Mouse (Mus musculus) embryonic facial prominence, embryonic 12.5 days (tissue): ENCODE results near the gene Rexo4. TPM values are rescaled to one million over a fixed set of nuclear protein-coding genes. Genes with fewer than 3 reads are reported as not detected.

ENCODE experiments used
- ATAC-seq: fragments of 200-750 bp; cut with Nextera tagmentation; 2 replicates; pipeline ENCODE4 v1.8.0; 2017; ENCODE audit not compliant: insufficient number of reproducible peaks, insufficient read depth, low FRiP score, low TSS enrichment
- H3K27ac ChIP-seq: fragments of 300-500 bp; sonication (generic); 2 replicates; pipeline ENCODE4 v1.5.1; 2016; ENCODE audit warnings: mild to moderate bottlenecking
- H3K27me3 ChIP-seq: fragments of 300-500 bp; sonication (generic); 2 replicates; pipeline ENCODE4 v1.6.1; 2016; ENCODE audit warnings: mild to moderate bottlenecking, moderate library complexity
- H3K36me3 ChIP-seq: fragments of 300-500 bp; sonication (generic); 2 replicates; pipeline ENCODE4 v1.6.1; 2016; ENCODE audit warnings: mild to moderate bottlenecking
- H3K4me1 ChIP-seq: fragments of 300-500 bp; sonication (generic); 2 replicates; pipeline ENCODE4 v1.6.1; 2016
- H3K4me2 ChIP-seq: fragments of 300-500 bp; sonication (generic); replicated peaks from 2 replicates; pipeline ENCODE4 v1.6.1; 2016; ENCODE audit warnings: mild to moderate bottlenecking, moderate library complexity
- H3K4me3 ChIP-seq: fragments of 300-500 bp; sonication (generic); 2 replicates; pipeline ENCODE4 v1.5.1; 2016; ENCODE audit warnings: mild to moderate bottlenecking
- H3K9ac ChIP-seq: fragments of 300-500 bp; sonication (generic); 2 replicates; pipeline ENCODE4 v1.6.1; 2016; ENCODE audit warnings: mild to moderate bottlenecking, moderate library complexity
- H3K9me3 ChIP-seq: fragments of 300-500 bp; sonication (generic); 2 replicates; pipeline ENCODE4 v1.6.1; 2016; ENCODE audit warnings: mild to moderate bottlenecking, moderate library complexity
- WGBS: fragments of 180-500 bp; shearing (Covaris S2); methylation state at CpG from one replicate; pipeline ENCODE4 v1.1.7; 2016; 5-methylcytosine and 5-hydroxymethylcytosine counted together
- polyA plus RNA-seq: library from polyadenylated mRNA; unstranded; fragments of >200 nt; fragmentation: Nextera tagmentation; extraction: Ambion mirVana; gene quantifications from 2 replicates; pipeline ENCODE4 v1.2.1, GENCODE M21; 2016

The Rexo4 gene
- polyA plus RNA-seq, 1 experiment from 2014 or later: 53.5 TPM

GRCm38 (mm10) chr2:26915927-26916728, 48.1 kb downstream of the Rexo4 start, which contains the start of the genes Surf2 and Surf1:
Gene Surf2 (plus strand): TSS chr2:26916367.
Gene Surf1 (minus strand): TSS chr2:26916530.
- peak; percentile 49 for ATAC-seq
- Histone ChIP-seq H3K4me1 (peaks cover 31% of the 10 kb centered on the region), H3K36me3 (peaks cover 63% of the 10 kb centered on the region)

GRCm38 (mm10) chr2:26914148-26914941, 49.8 kb downstream of the Rexo4 start:
- Histone ChIP-seq H3K27me3 (no peaks in the 10 kb centered on the region), H3K27ac (no peak overlapping the region), H3K4me3 (no peak overlapping the region), H3K36me3 (peaks cover 45% of the 10 kb centered on the region), H3K4me2 (peak overlapping the region; percentile 96; the same call in 1 of the 2 replicates), H3K9me3 (no peaks in the 10 kb centered on the region), H3K4me1 (peaks cover 35% of the 10 kb centered on the region), H3K9ac (no peak overlapping the region)
- ATAC-seq: no peak
- WGBS: 61% methylated on average over 8 of the region's 8 CpGs

More at GRCm38 (mm10) chr2:26915927-26916728, 48.1 kb downstream of the Rexo4 start, which contains the start of the genes Surf2 and Surf1:
- WGBS: 2% methylated on average over 47 of the region's 47 CpGs
- Histone ChIP-seq H3K9me3 (no peaks in the 10 kb centered on the region), H3K4me3 (peak within 1 kb of the TSS; percentile 78), H3K9ac (peak within 1 kb of the TSS; percentile 66), H3K4me2 (peak within 1 kb of the TSS; percentile 96), H3K27me3 (no peaks in the 10 kb centered on the region), H3K27ac (peak within 1 kb of the TSS; percentile 65)

- peaks cover 43% of the 10 kb centered on the region for H3K4me1 ChIP-seq
Observed at GRCm38 (mm10) chr2:26913416-26914147, 50.6 kb downstream of the Rexo4 start.

DNA sequence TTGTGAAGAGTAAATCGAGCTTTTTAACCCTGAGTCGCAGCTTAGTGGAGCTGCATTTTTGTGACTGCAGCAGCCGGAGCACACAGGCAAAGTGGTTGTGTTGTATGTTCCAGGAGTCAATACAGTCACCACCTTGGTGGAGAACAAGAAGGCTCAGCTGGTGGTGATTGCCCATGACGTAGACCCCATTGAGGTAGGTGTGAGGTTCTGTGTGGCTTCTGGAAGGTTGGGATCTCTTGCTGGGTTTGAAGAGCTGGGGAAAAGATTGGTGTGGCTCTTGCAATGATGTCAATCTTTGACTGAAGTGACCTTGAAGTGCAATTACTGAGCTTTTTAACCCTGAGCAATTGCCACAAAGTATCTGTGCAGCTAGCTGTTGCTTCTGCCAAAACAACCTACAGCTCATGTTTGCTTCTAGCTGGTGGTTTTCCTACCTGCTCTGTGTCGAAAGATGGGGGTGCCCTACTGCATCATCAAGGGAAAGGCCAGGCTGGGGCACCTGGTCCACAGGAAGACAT, 51.9 kb downstream of the Rexo4 start:
- Histone ChIP-seq H3K36me3 (peaks cover 45% of the 10 kb centered on the region), H3K27ac (no peak overlapping the region), H3K4me2 (peak overlapping the region; percentile 98), H3K4me1 (peaks cover 39% of the 10 kb centered on the region), H3K9me3 (no peaks in the 10 kb centered on the region), H3K9ac (peak overlapping the region; percentile 98), H3K27me3 (no peaks in the 10 kb centered on the region), H3K4me3 (peak overlapping the region; percentile 92)
- 71% methylated on average over 5 of the region's 5 CpGs for WGBS
- no peak for ATAC-seq

More at GRCm38 (mm10) chr2:26913416-26914147, 50.6 kb downstream of the Rexo4 start:
- H3K27ac ChIP-seq: no peak overlapping the region
- no peak for ATAC-seq
- 81% methylated on average over 17 of the region's 17 CpGs for WGBS
- H3K36me3 ChIP-seq: peaks cover 38% of the 10 kb centered on the region
- H3K4me3 ChIP-seq: no peak overlapping the region
- no peaks in the 10 kb centered on the region for H3K27me3 ChIP-seq
- H3K9ac ChIP-seq: no peak overlapping the region
- no peak overlapping the region for H3K4me2 ChIP-seq
- no peaks in the 10 kb centered on the region for H3K9me3 ChIP-seq

GRCm38 (mm10) chr2:26910994-26911765, 53.0 kb downstream of the Rexo4 start:
- Histone ChIP-seq H3K27me3 (no peaks in the 10 kb centered on the region), H3K9ac (peak overlapping the region; percentile 98), H3K4me3 (peak overlapping the region; percentile 92), H3K9me3 (no peaks in the 10 kb centered on the region), H3K27ac (peak overlapping the region; percentile 94), H3K4me1 (peaks cover 33% of the 10 kb centered on the region), H3K36me3 (peaks cover 55% of the 10 kb centered on the region), H3K4me2 (peak overlapping the region; percentile 98)
- WGBS: 2% methylated on average over 37 of the region's 37 CpGs
- 0 out of 2 replicates have a peak, but pooled peaks have one; percentile 10 for ATAC-seq

GRCm38 (mm10) chr2:26910124-26910993, 53.8 kb downstream of the Rexo4 start, which contains the start of the genes Med22 and Rpl7a:
Gene Med22 (minus strand): TSS chr2:26910677.
Gene Rpl7a (plus strand): TSS chr2:26910764.
- no peaks in the 10 kb centered on the region for H3K27me3 ChIP-seq
- ATAC-seq: peak; percentile 65
- peak within 1 kb of the TSS; percentile 98 for H3K9ac ChIP-seq
- H3K36me3 ChIP-seq: peaks cover 64% of the 10 kb centered on the region
- H3K4me3 ChIP-seq: peak within 1 kb of the TSS; percentile 92
- under 1% methylated on average over 74 of the region's 74 CpGs for WGBS
- H3K4me2 ChIP-seq: peak within 1 kb of the TSS; percentile 98
- H3K27ac ChIP-seq: peak within 1 kb of the TSS; percentile 94
- H3K4me1 ChIP-seq: peaks cover 30% of the 10 kb centered on the region
- no peaks in the 10 kb centered on the region for H3K9me3 ChIP-seq

DNA sequence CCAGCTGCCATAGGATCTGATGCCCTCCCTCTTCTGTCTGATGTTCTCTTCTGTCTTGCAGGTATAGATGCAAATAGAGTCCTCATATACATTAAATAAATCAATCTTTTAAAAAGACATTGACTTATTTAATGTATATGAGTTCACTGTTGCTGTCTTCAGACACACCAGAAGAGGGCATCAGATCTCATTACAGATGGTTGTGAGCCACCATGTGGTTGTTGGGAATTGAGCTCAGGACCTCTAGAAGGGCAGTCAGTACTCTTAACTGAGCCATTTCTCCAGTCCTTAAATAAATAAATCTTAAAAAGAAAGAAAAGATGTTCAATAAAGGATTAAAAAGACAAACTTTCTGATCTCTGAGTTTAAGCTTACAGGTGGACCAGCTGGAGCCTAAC, 54.8 kb downstream of the Rexo4 start:
- peak overlapping the region; percentile 78 for H3K4me2 ChIP-seq
- peak overlapping the region; percentile 92 for H3K4me3 ChIP-seq
- no peaks in the 10 kb centered on the region for H3K27me3 ChIP-seq
- peak overlapping the region; percentile 86 for H3K9ac ChIP-seq
- no peaks in the 10 kb centered on the region for H3K9me3 ChIP-seq
- H3K27ac ChIP-seq: peak overlapping the region; percentile 81
- peaks cover 67% of the 10 kb centered on the region for H3K36me3 ChIP-seq
- H3K4me1 ChIP-seq: peaks cover 26% of the 10 kb centered on the region
- ATAC-seq: no peak

GRCm38 (mm10) chr2:26908710-26909386, 55.3 kb downstream of the Rexo4 start:
- H3K27ac ChIP-seq: no peak overlapping the region
- H3K27me3 ChIP-seq: no peaks in the 10 kb centered on the region
- peaks cover 64% of the 10 kb centered on the region for H3K36me3 ChIP-seq
- 81% methylated on average over 18 of the region's 18 CpGs for WGBS
- H3K4me3 ChIP-seq: peak overlapping the region; percentile 92
- peak overlapping the region; percentile 86; the same call in 1 of the 2 replicates for H3K9ac ChIP-seq
- peaks cover 28% of the 10 kb centered on the region for H3K4me1 ChIP-seq
- peak overlapping the region; percentile 78 for H3K4me2 ChIP-seq
- H3K9me3 ChIP-seq: no peaks in the 10 kb centered on the region
- ATAC-seq: no peak

- Histone ChIP-seq H3K27me3 (no peaks in the 10 kb centered on the region), H3K9me3 (no peaks in the 10 kb centered on the region), H3K4me1 (peaks cover 31% of the 10 kb centered on the region), H3K27ac (no peak overlapping the region), H3K9ac (no peak overlapping the region), H3K4me3 (no peak overlapping the region), H3K4me2 (no peak overlapping the region), H3K36me3 (peaks cover 47% of the 10 kb centered on the region)
- ATAC-seq: no peak
- WGBS: 67% methylated on average over 4 of the region's 4 CpGs
Observed at GRCm38 (mm10) chr2:26907109-26907508, 57.1 kb downstream of the Rexo4 start.
